Comparison of ENCODE assay signal across 8 mouse cellular contexts in the genomic region with DNA sequence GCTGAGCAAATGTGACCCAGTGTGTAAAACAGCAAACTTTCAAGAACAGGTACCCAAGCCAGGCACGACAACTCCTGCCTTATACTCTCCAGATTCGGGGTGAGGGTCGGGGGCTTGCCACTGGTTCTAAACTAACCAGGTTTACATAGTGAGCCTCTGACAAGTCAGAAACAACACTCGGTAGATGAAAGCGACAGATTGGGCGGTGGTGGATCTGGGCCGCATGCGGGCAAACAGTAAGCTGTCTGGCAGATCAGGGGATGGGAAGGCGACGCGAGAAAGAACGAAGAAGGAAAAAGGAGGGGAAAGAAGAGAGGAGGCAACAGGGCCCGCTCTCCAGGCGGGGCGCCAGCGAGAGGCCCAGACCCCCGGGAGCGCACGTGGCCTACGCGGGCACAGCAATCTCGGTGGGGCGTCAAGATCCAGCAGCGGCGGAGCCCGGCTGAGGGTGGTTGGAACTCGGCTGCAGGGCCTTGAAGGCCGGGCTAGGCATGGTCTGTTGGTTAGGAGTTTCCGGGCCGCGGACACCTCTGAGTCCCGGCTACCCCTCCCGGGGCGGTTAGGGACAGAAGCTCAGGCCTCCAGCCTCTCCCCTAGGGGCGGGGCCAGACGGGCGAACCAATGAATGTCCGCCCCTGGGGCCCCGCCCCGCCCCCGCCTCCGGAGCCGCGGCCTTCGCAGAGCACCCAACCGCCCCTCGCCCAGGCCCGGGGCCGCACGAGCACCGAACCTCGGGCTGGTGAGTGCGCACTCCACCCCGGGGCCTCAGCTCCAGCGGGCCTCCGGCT. TPM values are rescaled to one million over a fixed set of nuclear protein-coding genes. Genes with fewer than 3 reads are reported as not detected.
DNase-seq lines count a peak whose midpoint lies in the region; ATAC-seq lines count a peak whose summit lies in the region.

Gene Zfp771, plus strand, starts transcription at position 405 of the 788 bp plus-strand sequence.

- peak within 1 kb of the TSS; percentile 79 for H3K4me2 ChIP-seq in embryonic facial prominence, embryonic 14.5 days (ENCODE audit: low read depth, low read length)
- H3K4me2 ChIP-seq in kidney, embryonic 14.5 days (replicated peaks; ENCODE audit: low read depth, low read length): peak within 1 kb of the TSS; percentile 74
- peak within 1 kb of the TSS; percentile 72 for H3K4me2 ChIP-seq in limb, embryonic 15.5 days

- 1% methylated on average over 33 of the region's 56 CpGs for WGBS in embryonic facial prominence, embryonic 14.5 days
- WGBS in kidney, embryonic 14.5 days: under 1% methylated on average over 45 of the region's 56 CpGs
- under 1% methylated on average over 51 of the region's 56 CpGs for whole genome bisulfite sequencing in limb, embryonic 15.5 days

- peaks cover 15% of the 10 kb centered on the region for H3K4me1 ChIP-seq in embryonic facial prominence, embryonic 14.5 days (ENCODE audit: control insufficient read depth, insufficient read depth, low read length)
- H3K4me1 ChIP-seq in kidney, embryonic 14.5 days (ENCODE audit: control insufficient read depth, insufficient read depth, low read length): peaks cover 18% of the 10 kb centered on the region; the same call in 1 of the 2 replicates
- peaks cover 26% of the 10 kb centered on the region for H3K4me1 ChIP-seq in limb, embryonic 15.5 days

- H3K27me3 ChIP-seq in embryonic facial prominence, embryonic 14.5 days (replicated peaks; ENCODE audit: control insufficient read depth, insufficient read depth, low read length): no peaks in the 10 kb centered on the region
- no peaks in the 10 kb centered on the region for H3K27me3 ChIP-seq in kidney, embryonic 14.5 days (ENCODE audit: control insufficient read depth, insufficient read depth, low read length)
- no peaks in the 10 kb centered on the region for H3K27me3 ChIP-seq in limb, embryonic 15.5 days

- peaks cover 29% of the 10 kb centered on the region for H3K36me3 ChIP-seq in embryonic facial prominence, embryonic 14.5 days (ENCODE audit: control insufficient read depth, insufficient read depth, low read length)
- peaks cover 16% of the 10 kb centered on the region for H3K36me3 ChIP-seq in kidney, embryonic 14.5 days (ENCODE audit: control insufficient read depth, insufficient read depth, low read length)
- peaks cover 26% of the 10 kb centered on the region for H3K36me3 ChIP-seq in limb, embryonic 15.5 days

- peak; percentile 96 for ATAC-seq in embryonic facial prominence, embryonic 14.5 days (ENCODE audit: low read depth)
- ATAC-seq in kidney, embryonic 14.5 days (ENCODE audit: low FRiP score, low TSS enrichment): peak; percentile 98
- ATAC-seq in limb, embryonic 15.5 days (ENCODE audit: insufficient number of reproducible peaks, low FRiP score, low TSS enrichment, low read depth): peak; percentile 97

- DNase-seq in 3T3-L1 (ENCODE audit: low read depth, low spot score): peak; percentile 89
- peak; percentile 90 to 91 for DNase-seq in adrenal gland, postnatal 4 days (ENCODE audit: low spot score in 2 of 2)
- DNase-seq in embryonic facial prominence, embryonic 14.5 days (ENCODE audit: low spot score): peak; percentile 98
- DNase-seq in heart, adult 8-10 months (ENCODE audit: low spot score): peak; percentile 90
- peak; percentile 66 to 77 for DNase-seq in monocyte, adult 2 months (ENCODE audit: low read depth in 1 of 2, low spot score in 2 of 2)
- peak; percentile 95 to 96 for DNase-seq in spleen, postnatal 36 days (ENCODE audit: low spot score in 2 of 2)

- no peaks in the 10 kb centered on the region for H3K9me3 ChIP-seq in embryonic facial prominence, embryonic 14.5 days (ENCODE audit: control insufficient read depth, low read length)
- H3K9me3 ChIP-seq in kidney, embryonic 14.5 days (ENCODE audit: control insufficient read depth, low read length): no peaks in the 10 kb centered on the region
- H3K9me3 ChIP-seq in limb, embryonic 15.5 days: no peaks in the 10 kb centered on the region

- peak within 1 kb of the TSS; percentile 96 for H3K9ac ChIP-seq in embryonic facial prominence, embryonic 14.5 days (ENCODE audit: low read depth, low read length)
- H3K9ac ChIP-seq in kidney, embryonic 14.5 days (ENCODE audit: low read depth, low read length): peak within 1 kb of the TSS; percentile 94
- H3K9ac ChIP-seq in limb, embryonic 15.5 days: peak within 1 kb of the TSS; percentile 96

- peak within 1 kb of the TSS; percentile 93 for H3K4me3 ChIP-seq in embryonic facial prominence, embryonic 14.5 days (ENCODE audit: low read depth, low read length)
- H3K4me3 ChIP-seq in kidney, embryonic 14.5 days (ENCODE audit: low read length): peak within 1 kb of the TSS; percentile 93
- peak within 1 kb of the TSS; percentile 89 for H3K4me3 ChIP-seq in limb, embryonic 15.5 days

- H3K27ac ChIP-seq in embryonic facial prominence, embryonic 14.5 days (replicated peaks; ENCODE audit: low read depth, low read length): peak within 1 kb of the TSS; percentile 92
- H3K27ac ChIP-seq in kidney, embryonic 14.5 days (ENCODE audit: low read depth, low read length): peak within 1 kb of the TSS; percentile 89
- H3K27ac ChIP-seq in limb, embryonic 15.5 days: peak within 1 kb of the TSS; percentile 95

RNA-seq across cellular contexts. Expression of gene Zfp771, which starts in this region (rescaled TPM):
- total RNA-seq in adrenal gland, postnatal 4 days (2021): 10 to 100 TPM; 36.3 to 39.2 TPM
- polyA plus RNA-seq in embryonic facial prominence, embryonic 14.5 days (2014; fragmentation: Nextera tagmentation; extraction: Ambion mirVana): 53.4 and 54.0 TPM in 2 replicates
- total RNA-seq in heart, adult 8-10 months (2022): 10 to 100 TPM; 15.3 to 21.7 (median 17.1) TPM
- polyA plus RNA-seq in kidney, embryonic 14.5 days (2014; fragmentation: Nextera tagmentation; extraction: Ambion mirVana): 59.3 and 94.9 TPM in 2 replicates
- polyA plus RNA-seq in limb, embryonic 15.5 days (2015; fragmentation: Nextera tagmentation; extraction: Ambion mirVana): 69.7 and 71.7 TPM in 2 replicates

Comparison
In these comparisons a context has a peak if more than half of its experiments do, and no peak if none do; other contexts are left out.
1. Peak in every context shown above with its lines: DNase-seq, ATAC-seq, H3K4me3 ChIP-seq and H3K27ac ChIP-seq.